Mouse (Mus musculus): ENCODE results near the gene Nuf2. TPM values are rescaled to one million over a fixed set of nuclear protein-coding genes. Genes with fewer than 3 reads are reported as not detected.
"Not testable (repeated sequence)": the region's sequence is repeated elsewhere in the genome, so short reads cannot be mapped to it uniquely, and the experiment has no call there.

Nuf2 gene
- 1 to 10 TPM; 4.1 to 6.2 TPM for total RNA-seq (2021)
- long read RNA-seq, experiment 1, partial matches to known transcripts, result 0 of 1 reads
- long read RNA-seq, experiment 1, other reads (novel, unspliced or antisense), result 0 of 1 reads
- long read RNA-seq, experiment 2, partial matches to known transcripts, result 0 of 2 reads
- long read RNA-seq, experiment 2, other reads (novel, unspliced or antisense), result 1 of 2 reads

- DNase-seq (ENCODE audit: low spot score in 2 of 2), result peak; percentile 99
Measured at GRCm38 (mm10) chr1:169530876-169531701, at the start of gene Nuf2. Nuf2 (minus strand) TSS chr1:169531464.

DNA sequence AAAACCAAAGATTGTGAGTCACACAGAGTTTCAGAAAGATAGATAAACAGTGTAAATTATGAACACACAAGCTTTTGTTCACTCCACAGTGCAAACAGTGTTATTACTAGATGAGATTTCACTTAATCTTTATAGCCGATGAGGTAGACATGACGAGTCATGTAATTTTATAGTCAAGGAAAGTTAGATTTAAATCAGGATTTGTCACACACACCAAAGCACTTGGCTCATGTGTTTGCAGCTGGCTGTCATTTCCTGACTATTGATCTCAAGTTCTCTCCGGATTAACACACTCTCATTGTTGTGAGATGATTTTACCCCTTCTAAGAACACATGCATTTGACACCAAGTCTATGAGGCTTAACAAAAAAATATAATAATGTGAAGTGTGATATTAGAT lies 48.3 kb upstream of the Nuf2 start:
- DNase-seq (ENCODE audit: low spot score in 2 of 2), result no peak

GRCm38 (mm10) chr1:169574136-169574535 lies 42.9 kb upstream of the Nuf2 start:
- no peak for DNase-seq (ENCODE audit: low spot score in 2 of 2)

- DNase-seq (ENCODE audit: low spot score in 2 of 2), result no peak
Measured at GRCm38 (mm10) chr1:169555621-169556020, 24.4 kb upstream of the Nuf2 start.

DNA sequence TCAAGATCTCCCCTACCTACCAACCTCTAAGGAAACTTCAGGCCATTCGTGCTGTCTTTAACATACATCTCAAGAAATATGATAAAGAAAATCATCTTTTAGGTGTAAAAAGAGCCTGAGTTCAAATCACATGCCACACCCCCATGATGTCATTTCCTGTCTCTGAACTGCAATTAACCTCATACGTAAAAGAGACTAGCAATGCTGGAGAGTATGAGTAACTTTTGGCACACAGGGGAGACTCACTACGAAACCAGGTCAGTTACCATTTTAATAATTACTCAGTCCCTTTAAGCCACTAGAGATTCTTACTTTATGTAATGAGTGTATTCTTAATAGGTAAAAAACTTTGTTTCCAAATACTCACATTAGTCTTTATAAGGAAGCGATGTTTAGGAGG lies 23.8 kb upstream of the Nuf2 start:
- no peak for DNase-seq (ENCODE audit: low spot score in 2 of 2)

DNA sequence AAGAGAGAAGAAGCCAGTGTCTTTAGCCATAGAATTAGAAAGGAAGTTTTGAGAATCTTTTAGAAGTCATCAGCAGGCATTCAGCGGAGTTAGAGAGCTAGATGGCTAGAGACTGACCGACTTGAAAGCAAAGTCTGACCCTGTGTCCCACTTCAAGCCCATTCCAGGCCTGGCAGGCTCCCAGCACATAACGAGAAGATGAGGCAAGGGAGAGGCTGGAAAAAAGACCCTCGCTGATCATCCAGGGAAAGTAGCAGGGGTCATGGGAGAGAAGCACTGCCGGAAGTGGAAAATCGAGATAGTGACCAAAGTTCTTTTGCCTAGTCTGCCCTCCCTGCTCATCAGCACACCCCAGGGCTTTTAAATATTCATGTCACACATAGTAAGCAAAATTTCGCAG lies 22.2 kb upstream of the Nuf2 start:
- DNase-seq (ENCODE audit: low spot score in 2 of 2), result no peak

DNA sequence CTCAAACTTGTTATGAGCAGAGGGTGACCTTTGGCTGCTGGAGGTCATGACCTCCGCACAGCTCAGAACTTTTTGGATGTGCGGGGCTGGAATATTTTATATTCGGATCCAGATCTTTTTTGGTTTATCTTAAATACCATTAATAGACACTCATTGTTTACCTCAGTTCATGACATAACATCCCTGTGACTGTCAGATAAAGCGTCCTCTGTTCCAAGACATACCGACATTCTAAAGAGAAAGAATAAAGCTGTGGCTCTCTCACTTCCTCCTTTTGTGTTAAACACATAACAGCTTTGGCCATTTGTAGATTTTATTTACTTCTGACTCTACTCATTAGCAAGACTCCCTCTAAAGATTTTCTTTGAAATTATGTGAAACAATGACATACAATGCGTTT lies 9.2 kb upstream of the Nuf2 start:
- no peak for DNase-seq (ENCODE audit: low spot score in 2 of 2)

- peak; percentile 68 to 86 for DNase-seq (ENCODE audit: low spot score in 2 of 2)
Measured at GRCm38 (mm10) chr1:169531702-169532535, 655 bp upstream of the Nuf2 start.

- DNase-seq (ENCODE audit: low spot score in 2 of 2), result no peak
Measured at GRCm38 (mm10) chr1:169529996-169530518, 1.2 kb downstream of the Nuf2 start.

- DNase-seq (ENCODE audit: low spot score in 2 of 2), result no peak
Measured at GRCm38 (mm10) chr1:169526006-169526680, 5.1 kb downstream of the Nuf2 start.

DNA sequence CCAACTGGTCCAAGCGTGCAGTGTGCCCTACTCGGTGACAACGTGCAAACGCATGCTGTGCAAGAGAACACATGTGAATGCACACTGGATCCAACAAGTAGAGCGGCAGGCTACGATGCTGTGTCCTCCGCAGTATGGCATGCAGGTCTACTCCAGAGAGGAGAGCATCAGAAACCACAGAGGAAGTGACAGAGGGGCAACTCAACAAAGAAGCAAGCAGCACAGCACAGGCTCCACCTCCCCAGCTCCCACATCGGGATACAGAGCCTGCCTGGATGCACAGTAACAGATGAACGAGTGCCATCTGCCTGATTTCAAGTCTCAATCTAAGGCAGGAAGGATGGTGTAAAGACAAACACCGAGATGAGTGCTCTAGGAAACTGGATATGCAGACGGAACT lies 11.9 kb downstream of the Nuf2 start:
- peak in 1 of 2 experiments; percentile 43 for DNase-seq (ENCODE audit: low spot score in 2 of 2)

DNA sequence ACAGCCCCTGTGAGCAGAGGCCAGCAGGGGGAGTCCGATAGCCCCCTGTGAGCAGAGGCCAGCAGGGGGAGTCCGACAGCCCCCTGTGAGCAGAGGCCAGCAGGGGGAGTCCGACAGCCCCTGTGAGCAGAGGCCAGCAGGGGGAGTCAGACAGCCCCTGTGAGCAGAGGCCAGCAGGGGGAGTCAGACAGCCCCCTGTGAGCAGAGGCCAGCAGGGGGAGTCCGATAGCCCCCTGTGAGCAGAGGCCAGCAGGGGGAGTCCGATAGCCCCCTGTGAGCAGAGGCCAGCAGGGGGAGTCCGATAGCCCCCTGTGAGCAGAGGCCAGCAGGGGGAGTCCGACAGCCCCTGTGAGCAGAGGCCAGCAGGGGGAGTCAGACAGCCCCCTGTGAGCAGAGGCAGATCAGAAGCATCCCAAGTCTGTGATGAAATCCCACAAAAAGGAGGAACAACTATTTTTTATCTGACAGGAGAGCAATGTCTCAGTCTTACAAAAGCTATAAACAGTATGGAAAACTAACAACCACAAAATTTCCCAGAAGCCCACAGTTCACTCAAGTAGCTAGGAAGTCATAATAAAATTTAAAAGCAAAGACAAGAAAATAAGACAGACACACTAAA lies 13.3 kb downstream of the Nuf2 start:
- not testable (repeated sequence) for DNase-seq (ENCODE audit: low spot score in 2 of 2)

- DNase-seq (ENCODE audit: low spot score in 2 of 2), result no peak
Measured at GRCm38 (mm10) chr1:169517376-169517892, 13.8 kb downstream of the Nuf2 start.

GRCm38 (mm10) chr1:169506354-169506753 lies 24.9 kb downstream of the Nuf2 start:
- peak in 1 of 2 experiments; percentile 65 for DNase-seq (ENCODE audit: low spot score in 2 of 2)

DNA sequence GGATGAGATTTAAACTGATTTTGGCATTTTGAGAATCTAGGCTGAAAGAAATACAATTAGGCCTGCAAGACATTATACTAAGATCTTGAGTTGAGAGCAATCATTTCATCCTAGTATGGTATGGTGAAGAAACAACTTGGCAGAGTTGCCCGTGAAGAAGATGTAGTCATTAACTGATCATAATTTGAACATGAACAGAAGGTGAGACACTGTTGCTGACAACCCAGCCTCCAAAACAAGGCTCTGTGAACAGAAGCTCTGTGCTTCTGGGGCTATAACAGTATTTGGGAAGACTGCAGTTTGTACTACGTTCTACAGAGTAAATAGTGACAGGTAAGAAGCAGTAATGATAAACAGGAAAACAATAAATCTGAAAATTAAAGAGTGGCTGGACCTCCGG lies 28.4 kb downstream of the Nuf2 start:
- DNase-seq (ENCODE audit: low spot score in 2 of 2), result peak in 1 of 2 experiments; percentile 26

DNA sequence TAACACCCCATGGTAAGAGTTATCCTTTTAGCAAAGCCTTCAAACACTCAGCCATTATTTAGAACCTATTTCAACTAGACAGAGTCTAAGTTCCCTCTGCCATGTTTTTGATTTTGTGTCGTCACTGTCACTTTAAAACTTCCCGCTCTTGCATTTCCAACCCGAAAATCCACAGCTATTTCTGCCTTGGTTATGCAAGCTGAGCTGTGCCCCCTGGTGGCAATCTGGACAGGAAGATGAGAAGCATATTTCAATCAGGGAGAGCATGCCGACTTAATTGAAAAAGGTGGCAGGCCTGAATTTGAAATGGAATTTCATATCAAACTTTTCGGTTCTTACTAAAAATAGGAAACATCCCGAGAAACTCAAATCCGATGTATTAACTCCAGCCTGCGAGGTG lies 35.6 kb downstream of the Nuf2 start:
- DNase-seq (ENCODE audit: low spot score in 2 of 2), result peak; percentile 79 to 91

GRCm38 (mm10) chr1:169491561-169491960 lies 39.7 kb downstream of the Nuf2 start:
- no peak for DNase-seq (ENCODE audit: low spot score in 2 of 2)

DNA sequence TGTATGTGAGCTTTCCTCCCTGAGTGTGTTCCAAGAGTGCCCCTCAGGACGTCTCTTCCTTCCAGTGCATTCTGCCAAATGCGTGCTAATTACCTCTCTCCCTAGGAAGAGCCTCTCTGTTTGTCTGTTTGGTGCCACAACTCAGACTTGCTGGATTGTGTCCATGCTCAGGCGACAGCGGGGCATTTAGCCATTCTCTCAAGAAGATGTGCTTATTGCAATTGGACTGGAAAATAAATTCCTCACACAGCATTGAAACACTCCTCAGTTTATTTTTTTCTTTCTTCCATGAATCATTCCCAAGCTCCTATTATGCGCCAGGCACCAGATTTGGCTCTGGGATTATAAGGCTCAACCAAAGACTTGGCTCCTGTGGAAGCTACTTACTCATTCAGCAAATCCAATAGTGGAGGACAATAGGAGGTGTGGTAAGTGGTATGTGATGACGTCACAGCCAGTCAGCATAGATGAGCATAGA lies 45.8 kb downstream of the Nuf2 start:
- DNase-seq (ENCODE audit: low spot score in 2 of 2), result peak; percentile 69 to 89

DNA sequence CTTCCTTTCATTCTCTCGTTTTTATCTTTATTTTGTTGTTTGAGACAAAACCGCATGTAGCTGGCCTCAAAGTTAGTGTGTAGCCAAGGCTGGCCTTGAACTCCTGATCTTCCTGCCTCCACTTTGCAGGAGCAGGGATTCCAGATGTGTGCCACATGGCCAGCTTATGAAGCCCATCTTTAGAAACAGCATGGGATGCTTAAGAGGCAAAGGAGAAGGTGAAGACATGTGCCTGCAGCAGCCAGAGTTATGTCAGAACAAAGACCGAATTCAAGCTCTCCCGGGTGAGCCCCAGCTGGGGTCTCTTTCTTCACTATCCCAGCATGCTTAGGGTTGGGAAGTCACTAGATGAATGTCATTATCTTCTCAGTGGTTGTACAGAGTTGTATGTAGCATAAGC lies 46.7 kb downstream of the Nuf2 start:
- DNase-seq (ENCODE audit: low spot score in 2 of 2), result no peak

All from layer of hippocampus, postnatal 14 days (tissue).